Mouse (Mus musculus): Measurements from ENCODE around the gene Bex1. TPM values are rescaled to one million over a fixed set of nuclear protein-coding genes. Genes with fewer than 3 reads are reported as not detected.

Bex1 gene
- polyA plus RNA-seq, 1 experiment from 2014 or later: 163 TPM

DNA sequence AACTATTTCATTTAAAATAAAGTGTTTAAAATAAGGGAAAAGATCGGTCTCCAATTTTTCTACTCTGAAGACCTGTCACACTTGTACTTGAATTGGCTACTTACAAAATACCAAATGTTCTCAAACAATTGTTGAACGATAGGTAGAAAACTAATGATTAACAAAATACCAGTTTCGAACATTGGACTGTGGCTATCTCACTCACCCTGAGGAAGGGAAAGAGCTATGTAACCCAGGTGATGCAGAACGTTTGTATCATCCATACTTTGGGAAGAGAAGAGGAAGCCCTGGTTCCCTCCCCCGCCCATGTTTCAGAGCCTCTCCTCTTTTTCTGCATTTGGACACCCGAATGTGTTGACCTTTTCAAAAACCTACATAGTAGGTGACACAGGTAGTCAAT, 10.9 kb downstream of the Bex1 start:
- Histone ChIP-seq H3K9me3 (replicated peaks) (no peaks in the 10 kb centered on the region), H3K4me1 (peaks cover 6% of the 10 kb centered on the region; the same call in 1 of the 2 replicates), H3K36me3 (no peaks in the 10 kb centered on the region), H3K27me3 (ENCODE audit: low read depth, poor library complexity, severe bottlenecking) (peaks cover 35% of the 10 kb centered on the region), H3K4me3 (no peak overlapping the region), H3K27ac (replicated peaks) (no peak overlapping the region)
- DNase-seq (ENCODE audit: low spot score): no peak
- WGBS: 74% methylated on average over 6 of the region's 6 CpGs

- peaks cover 33% of the 10 kb centered on the region for H3K27me3 ChIP-seq (ENCODE audit: low read depth, poor library complexity, severe bottlenecking)
- H3K27ac ChIP-seq (replicated peaks): no peak within 1 kb of the TSS
- H3K4me1 ChIP-seq: peaks cover 6% of the 10 kb centered on the region; the same call in 1 of the 2 replicates
- DNase-seq (ENCODE audit: low spot score): peak; percentile 29
- H3K36me3 ChIP-seq: no peaks in the 10 kb centered on the region
- WGBS: 23% methylated on average over 9 of the region's 9 CpGs
- H3K9me3 ChIP-seq (replicated peaks): no peaks in the 10 kb centered on the region
- peak within 1 kb of the TSS; percentile 57 for H3K4me3 ChIP-seq
These were observed 11.6 kb downstream of the Bex1 start, which contains the start of gene Tceal5 for GRCm38 (mm10) chrX:136203664-136204066. Gene Tceal5 (minus strand): TSS chrX:136203876.

DNA sequence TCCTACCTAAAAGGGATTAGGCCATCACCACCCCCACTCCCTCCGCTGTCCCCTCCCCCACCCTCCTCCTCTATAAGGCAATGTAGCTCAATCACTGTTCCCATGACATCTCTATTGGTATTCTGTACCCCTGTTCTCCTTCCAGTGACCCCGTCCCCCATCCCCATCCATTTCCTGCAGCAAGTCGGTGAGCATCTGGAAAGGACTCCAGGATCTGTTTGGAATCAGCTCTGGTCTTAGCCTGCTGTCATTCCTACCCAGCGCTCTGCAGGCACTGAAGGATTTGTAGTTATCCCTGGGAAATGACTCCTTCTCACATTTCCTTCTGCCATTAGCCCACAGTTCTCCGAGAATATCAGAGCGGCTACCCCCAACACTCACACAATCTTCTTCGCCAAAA, 12.1 kb downstream of the Bex1 start:
- H3K4me3 ChIP-seq: peak overlapping the region; percentile 57
- peaks cover 6% of the 10 kb centered on the region; the same call in 1 of the 2 replicates for H3K4me1 ChIP-seq
- H3K27me3 ChIP-seq (ENCODE audit: low read depth, poor library complexity, severe bottlenecking): peaks cover 33% of the 10 kb centered on the region
- H3K36me3 ChIP-seq: no peaks in the 10 kb centered on the region
- no peak overlapping the region for H3K27ac ChIP-seq (replicated peaks)
- H3K9me3 ChIP-seq (replicated peaks): no peaks in the 10 kb centered on the region
- DNase-seq (ENCODE audit: low spot score): peak; percentile 15
- 21% methylated on average over 7 of the region's 7 CpGs for WGBS

GRCm38 (mm10) chrX:136196873-136197272, 18.4 kb downstream of the Bex1 start:
- DNase-seq (ENCODE audit: low spot score): peak; percentile 17
- WGBS: 52% methylated on average over 1 of the region's 1 CpGs
- Histone ChIP-seq H3K4me3 (no peak overlapping the region), H3K9me3 (replicated peaks) (no peaks in the 10 kb centered on the region), H3K27me3 (ENCODE audit: low read depth, poor library complexity, severe bottlenecking) (peaks cover 11% of the 10 kb centered on the region), H3K4me1 (no peaks in the 10 kb centered on the region), H3K36me3 (no peaks in the 10 kb centered on the region), H3K27ac (replicated peaks) (no peak overlapping the region)

DNA sequence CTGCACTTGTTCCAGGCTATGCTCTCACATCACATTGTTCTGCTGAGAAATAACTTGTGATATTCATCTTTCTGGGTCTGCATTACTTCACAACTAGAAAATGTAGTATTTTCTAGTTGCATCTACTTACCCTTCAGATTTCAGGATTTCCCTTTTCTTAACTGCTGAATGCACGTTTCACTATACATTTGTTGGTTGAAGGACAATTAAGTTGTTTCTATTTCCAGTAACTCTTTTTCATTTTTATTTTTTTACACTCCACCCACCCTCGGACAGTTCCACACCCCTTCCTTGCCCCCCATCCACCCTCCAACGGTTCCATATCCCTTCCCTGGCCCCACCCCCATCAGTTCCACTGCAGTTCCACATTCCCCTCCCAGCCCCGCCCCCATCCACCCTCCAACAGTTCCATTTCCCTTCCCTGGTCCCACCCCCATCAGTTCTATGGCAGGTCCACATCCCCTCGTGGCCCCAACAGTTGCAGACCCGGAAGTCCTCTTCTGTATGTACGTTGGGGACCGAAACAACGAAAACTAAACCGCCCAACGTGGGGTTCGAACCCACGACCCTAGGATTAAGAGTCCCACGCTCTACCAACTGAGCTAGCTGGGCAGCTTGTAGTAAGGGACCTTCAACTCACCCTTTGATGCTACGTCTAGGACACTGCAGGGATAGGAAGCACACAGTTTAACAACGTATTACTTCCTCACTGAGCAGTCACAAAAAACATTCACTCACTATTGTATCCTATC, 19.9 kb downstream of the Bex1 start:
- Histone ChIP-seq H3K4me3 (no peak overlapping the region), H3K27me3 (ENCODE audit: low read depth, poor library complexity, severe bottlenecking) (peaks cover 4% of the 10 kb centered on the region; the same call in 1 of the 2 replicates), H3K27ac (replicated peaks) (no peak overlapping the region), H3K36me3 (no peaks in the 10 kb centered on the region), H3K9me3 (replicated peaks) (no peaks in the 10 kb centered on the region), H3K4me1 (no peaks in the 10 kb centered on the region)
- DNase-seq (ENCODE audit: low spot score): no peak
- 83% methylated on average over 16 of the region's 16 CpGs for WGBS

DNA sequence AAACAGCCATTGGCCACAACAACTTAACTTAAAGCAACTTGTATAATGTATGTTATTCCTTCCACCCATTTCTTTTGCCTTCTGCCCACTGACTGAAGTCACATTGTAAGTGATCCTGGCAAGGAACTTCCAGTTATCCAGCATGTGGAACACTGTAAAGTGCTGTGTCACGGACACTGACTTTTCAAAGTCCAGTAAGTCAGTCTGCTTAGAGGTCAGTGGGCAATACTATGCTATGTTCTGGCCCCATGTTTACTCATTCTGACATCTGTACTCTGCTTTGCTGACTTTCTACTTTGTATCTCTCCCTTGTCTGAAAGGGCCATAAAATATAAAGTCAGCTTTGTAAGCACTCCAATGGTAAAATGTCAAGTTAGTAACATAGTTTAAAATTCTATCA, 32.2 kb downstream of the Bex1 start:
- Histone ChIP-seq H3K27ac (replicated peaks) (no peak overlapping the region), H3K27me3 (ENCODE audit: low read depth, poor library complexity, severe bottlenecking) (peaks cover 41% of the 10 kb centered on the region), H3K9me3 (replicated peaks) (no peaks in the 10 kb centered on the region), H3K36me3 (no peaks in the 10 kb centered on the region), H3K4me1 (peaks cover 8% of the 10 kb centered on the region), H3K4me3 (no peak overlapping the region)
- WGBS: 89% methylated on average over 1 of the region's 1 CpGs
- DNase-seq (ENCODE audit: low spot score): no peak

- H3K9me3 ChIP-seq (replicated peaks): no peaks in the 10 kb centered on the region
- peak overlapping the region; percentile 75 for H3K27ac ChIP-seq (replicated peaks)
- peaks cover 53% of the 10 kb centered on the region for H3K27me3 ChIP-seq (ENCODE audit: low read depth, poor library complexity, severe bottlenecking)
- H3K36me3 ChIP-seq: no peaks in the 10 kb centered on the region
- 24% methylated on average over 11 of the region's 11 CpGs for WGBS
- peak; percentile 37 for DNase-seq (ENCODE audit: low spot score)
- peaks cover 8% of the 10 kb centered on the region for H3K4me1 ChIP-seq
- H3K4me3 ChIP-seq: peak overlapping the region; percentile 21; the same call in 1 of the 2 replicates
These were observed 34.3 kb downstream of the Bex1 start for GRCm38 (mm10) chrX:136180897-136181553.

GRCm38 (mm10) chrX:136172786-136173185, 42.5 kb downstream of the Bex1 start:
- no peak for DNase-seq (ENCODE audit: low spot score)
- peaks cover 56% of the 10 kb centered on the region for H3K27me3 ChIP-seq (ENCODE audit: low read depth, poor library complexity, severe bottlenecking)
- WGBS: 28% methylated on average over 10 of the region's 10 CpGs

DNA sequence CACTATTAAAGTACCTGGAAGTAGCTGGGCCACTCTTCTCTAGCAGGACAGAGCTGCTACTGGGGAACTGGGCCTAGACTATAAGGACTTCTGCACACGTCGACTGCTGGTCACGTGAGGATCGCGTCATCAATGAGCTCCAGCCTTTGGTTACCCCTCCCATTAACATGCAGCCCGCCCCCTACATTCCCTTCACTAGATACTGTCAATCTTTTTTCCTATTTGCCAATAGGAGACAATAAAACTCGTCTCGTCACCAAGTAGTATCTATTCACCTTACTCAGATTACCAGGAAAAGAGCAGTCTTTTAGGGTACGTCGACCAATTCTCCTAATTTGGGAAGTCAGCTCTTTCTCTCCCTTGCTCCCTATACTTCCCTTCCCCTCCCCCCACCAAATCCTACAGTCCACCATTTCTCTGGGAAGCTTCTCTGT, 43.2 kb downstream of the Bex1 start, which contains the start of gene Tceal8:
TSS of gene Tceal8 (minus strand) at position 225 of the 434 bp plus-strand sequence.
- H3K9me3 ChIP-seq (replicated peaks): no peaks in the 10 kb centered on the region
- DNase-seq (ENCODE audit: low spot score): peak; percentile 79
- H3K36me3 ChIP-seq: peaks cover 10% of the 10 kb centered on the region; the same call in 1 of the 2 replicates
- WGBS: 21% methylated on average over 10 of the region's 10 CpGs
- H3K27ac ChIP-seq (replicated peaks): peak within 1 kb of the TSS; percentile 89
- peak within 1 kb of the TSS; percentile 65 for H3K4me3 ChIP-seq
- H3K4me1 ChIP-seq: peaks cover 6% of the 10 kb centered on the region; the same call in 1 of the 2 replicates
- peaks cover 60% of the 10 kb centered on the region for H3K27me3 ChIP-seq (ENCODE audit: low read depth, poor library complexity, severe bottlenecking)

More at GRCm38 (mm10) chrX:136172786-136173185, 42.5 kb downstream of the Bex1 start:
- H3K4me3 ChIP-seq: peak overlapping the region; percentile 65
- H3K27ac ChIP-seq (replicated peaks): peak overlapping the region; percentile 89
- peaks cover 6% of the 10 kb centered on the region; the same call in 1 of the 2 replicates for H3K4me1 ChIP-seq
- peaks cover 10% of the 10 kb centered on the region; the same call in 1 of the 2 replicates for H3K36me3 ChIP-seq
- no peaks in the 10 kb centered on the region for H3K9me3 ChIP-seq (replicated peaks)

DNA sequence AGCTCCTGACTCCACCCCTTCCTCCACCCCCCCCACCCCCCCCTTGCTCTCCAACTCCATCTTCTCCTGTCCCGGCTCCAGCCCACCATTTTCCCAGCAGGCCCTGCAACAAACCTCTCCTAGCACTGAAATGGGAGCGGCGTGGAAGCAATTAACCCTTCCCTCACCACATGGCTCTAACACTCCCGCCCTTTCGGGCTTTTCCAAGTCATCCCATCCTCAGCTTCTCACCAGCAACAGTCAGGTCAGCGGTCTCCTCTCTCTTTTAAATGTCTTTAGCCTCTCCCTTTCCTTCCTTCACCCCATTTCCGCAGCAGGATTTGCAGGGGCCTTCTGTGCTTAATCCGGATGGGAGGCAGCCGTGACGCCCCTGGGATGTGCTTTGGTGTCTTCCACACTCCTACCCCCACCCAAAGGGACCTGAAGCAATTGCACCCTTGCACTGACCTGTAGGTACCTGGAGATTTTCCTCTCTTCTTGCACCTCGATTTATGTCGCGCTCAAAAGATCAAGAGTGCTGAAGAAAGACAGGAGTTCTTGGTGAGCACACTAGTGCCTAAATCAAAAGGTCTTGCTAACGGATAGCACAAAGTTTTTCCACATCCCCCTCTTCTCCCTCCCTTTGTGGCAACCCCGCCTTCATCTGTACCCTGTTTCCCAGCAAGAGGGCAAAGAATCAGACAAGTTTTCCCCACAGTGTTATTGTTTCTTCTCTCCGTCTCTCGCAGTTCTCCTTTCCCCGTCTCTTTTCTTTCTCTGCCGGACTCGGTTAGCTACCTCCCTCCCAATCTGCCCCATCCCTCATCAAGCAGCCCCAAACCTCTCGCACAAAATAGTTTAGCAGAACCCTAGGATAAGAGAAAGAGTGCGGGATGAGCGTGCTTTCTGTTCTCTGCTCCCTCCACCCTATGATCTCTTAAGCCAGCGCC, 43.9 kb downstream of the Bex1 start:
- peak overlapping the region; percentile 65 for H3K4me3 ChIP-seq
- H3K9me3 ChIP-seq (replicated peaks): no peaks in the 10 kb centered on the region
- H3K27me3 ChIP-seq (ENCODE audit: low read depth, poor library complexity, severe bottlenecking): peaks cover 59% of the 10 kb centered on the region
- DNase-seq (ENCODE audit: low spot score): peak; percentile 72
- peaks cover 10% of the 10 kb centered on the region; the same call in 1 of the 2 replicates for H3K36me3 ChIP-seq
- peaks cover 6% of the 10 kb centered on the region; the same call in 1 of the 2 replicates for H3K4me1 ChIP-seq
- H3K27ac ChIP-seq (replicated peaks): peak overlapping the region; percentile 89
- WGBS: 21% methylated on average over 24 of the region's 24 CpGs

- Histone ChIP-seq H3K4me1 (peaks cover 6% of the 10 kb centered on the region; the same call in 1 of the 2 replicates), H3K36me3 (peaks cover 10% of the 10 kb centered on the region; the same call in 1 of the 2 replicates), H3K9me3 (replicated peaks) (no peaks in the 10 kb centered on the region), H3K27ac (replicated peaks) (peak overlapping the region; percentile 89; the same call in 1 of the 2 replicates), H3K27me3 (ENCODE audit: low read depth, poor library complexity, severe bottlenecking) (peaks cover 54% of the 10 kb centered on the region), H3K4me3 (peak overlapping the region; percentile 65)
- DNase-seq (ENCODE audit: low spot score): no peak
- 75% methylated on average over 10 of the region's 10 CpGs for WGBS
These were observed 44.7 kb downstream of the Bex1 start for GRCm38 (mm10) chrX:136170625-136171024.

Measured in midbrain, embryonic 10.5 days (tissue).